Mouse (Mus musculus) forebrain, embryonic 14.5 days (tissue): Measurements from ENCODE around the gene Hist1h2bh. TPM values are rescaled to one million over a fixed set of nuclear protein-coding genes. Genes with fewer than 3 reads are reported as not detected.
"Not testable (repeated sequence)": the region's sequence is repeated elsewhere in the genome, so short reads cannot be mapped to it uniquely, and the experiment has no call there.

Source experiments
- ATAC-seq: fragments of 200-750 bp; cut with Nextera tagmentation; 2 replicates; pipeline ENCODE4 v1.8.0; 2017; ENCODE audit warnings: mild to moderate bottlenecking, moderate library complexity
- DNase-seq: peaks from one replicate; pipeline ENCODE4 v3.0.0-alpha.2; 2015; ENCODE audit warnings: low spot score
- H3K27ac ChIP-seq: fragments of 300-500 bp; sonication (generic); 2 replicates; pipeline ENCODE4 v1.5.1; 2014; ENCODE audit warnings: low read depth, mild to moderate bottlenecking, control low read depth, low read length, moderate library complexity
- H3K27me3 ChIP-seq: fragments of 300-500 bp; sonication (generic); replicated peaks from 2 replicates; pipeline ENCODE4 v1.6.1; 2014; ENCODE audit warnings: low read length, control low read depth, mixed read lengths; ENCODE audit not compliant: control insufficient read depth, insufficient read depth
- H3K36me3 ChIP-seq: fragments of 300-500 bp; sonication (generic); 2 replicates; pipeline ENCODE4 v1.6.1; 2014; ENCODE audit warnings: low read length, control low read depth; ENCODE audit not compliant: control insufficient read depth, insufficient read depth
- H3K4me1 ChIP-seq: fragments of 300-500 bp; sonication (generic); 2 replicates; pipeline ENCODE4 v1.6.1; 2014; ENCODE audit warnings: antibody characterized with exemption, low read length, control low read depth; ENCODE audit not compliant: control insufficient read depth, insufficient read depth
- H3K4me2 ChIP-seq: fragments of 300-500 bp; sonication (generic); 2 replicates; pipeline ENCODE4 v1.6.1; 2014; ENCODE audit warnings: mild to moderate bottlenecking, control low read depth, low read length
- H3K4me3 ChIP-seq: fragments of 300-500 bp; sonication (generic); 2 replicates; pipeline ENCODE4 v1.5.1; 2014; ENCODE audit warnings: low read depth, low read length, control low read depth
- H3K9ac ChIP-seq: fragments of 300-500 bp; sonication (generic); 2 replicates; pipeline ENCODE4 v1.6.1; 2014; ENCODE audit warnings: mild to moderate bottlenecking, low read length, control low read depth, moderate library complexity
- H3K9me3 ChIP-seq: fragments of 300-500 bp; sonication (generic); replicated peaks from 2 replicates; pipeline ENCODE4 v1.6.1; 2016; ENCODE audit warnings: low read length, control low read depth, mixed read lengths; ENCODE audit not compliant: control insufficient read depth
- WGBS: fragments of 180-500 bp; shearing (Covaris S2); extraction: QIAGEN DNeasy Blood & Tissue Kit; methylation state at CpG from one replicate; pipeline ENCODE4 v1.1.7; 2014; 5-methylcytosine and 5-hydroxymethylcytosine counted together
- polyA plus RNA-seq: library from polyadenylated mRNA; unstranded; fragments of >200 nt; fragmentation: Nextera tagmentation; extraction: Ambion mirVana; gene quantifications from 2 replicates; pipeline ENCODE4 v1.2.1, GENCODE M21; 2014

Hist1h2bh gene
- polyA plus RNA-seq, 1 experiment from 2014 or later = 0.30 TPM

- Histone ChIP-seq H3K9ac (peak within 1 kb of the TSS; percentile 68), H3K4me1 (peaks cover 23% of the 10 kb centered on the region), H3K27ac (peak within 1 kb of the TSS; percentile 95), H3K4me2 (peak within 1 kb of the TSS; percentile 59), H3K4me3 (peak within 1 kb of the TSS; percentile 43)
- 0% methylated on average over 35 of the region's 62 CpGs for WGBS
- not testable (repeated sequence) for H3K36me3 ChIP-seq, H3K9me3 ChIP-seq, H3K27me3 ChIP-seq
- DNase-seq = peak; percentile 99
- peak; percentile 87 for ATAC-seq
Observed at GRCm38 (mm10) chr13:23535137-23536075, 7.8 kb downstream of the Hist1h2bh start, which contains the start of gene Hist1h3g. Gene Hist1h3g, plus strand, starts transcription at chr13:23535422.

DNA sequence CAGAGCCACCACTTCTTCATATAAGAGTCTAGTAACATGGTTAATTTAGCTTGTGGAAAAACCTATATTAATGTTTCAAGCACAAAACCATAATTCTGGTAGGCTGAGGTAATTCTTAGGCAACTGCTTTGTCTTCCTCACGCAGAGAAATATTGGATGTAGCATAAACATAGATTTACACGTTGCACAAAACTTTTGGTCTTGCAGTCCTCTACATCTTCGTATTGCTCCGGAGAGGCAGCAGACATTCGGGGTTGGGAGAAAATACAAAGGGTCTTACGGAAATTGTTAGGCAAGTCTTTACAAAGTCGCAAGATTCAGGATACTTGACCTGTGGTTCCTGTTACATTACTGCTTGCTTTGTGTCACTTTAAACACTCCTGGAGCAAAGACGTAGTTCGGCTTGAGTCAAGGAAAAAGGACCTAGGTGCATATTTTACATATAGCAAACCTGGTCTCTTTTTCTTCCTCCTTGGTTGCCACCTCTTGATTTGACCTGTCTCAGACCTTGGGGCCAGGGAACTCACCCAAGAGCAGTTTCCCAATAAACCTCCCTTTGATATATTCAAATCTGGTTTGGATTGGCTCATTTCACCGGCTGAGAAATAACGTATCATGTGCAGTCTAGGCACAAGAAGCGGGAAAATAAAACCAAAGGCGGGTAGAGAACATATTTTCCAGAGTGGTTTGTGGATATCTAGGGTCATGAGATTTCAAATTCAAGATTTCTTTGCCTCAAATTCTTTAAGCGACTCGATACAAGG lies 8.6 kb downstream of the Hist1h2bh start:
- ATAC-seq (no peak), DNase-seq (no peak)
- under 1% methylated on average over 15 of the region's 15 CpGs for WGBS

DNA sequence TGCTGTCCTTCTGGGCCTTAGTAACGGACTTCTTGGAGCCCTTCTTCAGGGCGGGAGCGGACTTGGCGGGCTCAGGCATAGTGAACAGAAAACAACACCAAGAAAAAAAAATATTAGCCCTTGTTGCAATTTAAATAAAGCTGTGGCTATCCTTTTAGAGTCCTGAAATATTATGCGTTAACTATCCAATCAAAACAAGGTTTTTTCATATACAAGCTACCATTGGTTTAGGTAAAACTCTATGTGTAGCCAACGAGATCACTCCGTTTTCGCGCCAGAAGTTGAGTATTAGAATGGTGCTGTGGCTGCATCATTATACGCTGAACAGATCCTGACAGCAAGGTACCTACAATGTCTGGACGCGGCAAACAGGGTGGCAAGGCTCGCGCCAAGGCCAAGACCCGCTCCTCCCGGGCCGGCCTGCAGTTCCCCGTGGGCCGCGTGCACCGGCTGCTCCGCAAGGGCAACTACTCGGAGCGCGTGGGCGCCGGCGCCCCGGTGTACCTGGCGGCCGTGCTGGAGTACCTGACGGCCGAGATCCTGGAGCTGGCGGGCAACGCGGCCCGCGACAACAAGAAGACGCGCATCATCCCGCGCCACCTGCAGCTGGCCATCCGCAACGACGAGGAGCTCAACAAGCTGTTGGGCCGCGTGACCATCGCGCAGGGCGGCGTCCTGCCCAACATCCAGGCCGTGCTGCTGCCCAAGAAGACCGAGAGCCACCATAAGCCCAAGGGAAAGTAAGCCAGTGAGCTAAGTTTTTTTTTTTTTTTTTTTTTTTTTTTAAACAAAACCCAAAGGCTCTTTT lies 9.4 kb downstream of the Hist1h2bh start, which contains the start of gene Hist1h2af:
Gene Hist1h2af (plus strand): TSS at position 347 of the 808 bp plus-strand sequence.
- DNase-seq = peak; percentile 98
- ATAC-seq = peak; percentile 43
- under 1% methylated on average over 25 of the region's 53 CpGs for WGBS
- H3K27ac ChIP-seq = peak within 1 kb of the TSS; percentile 95
- peak within 1 kb of the TSS; percentile 59 for H3K4me2 ChIP-seq
- peak within 1 kb of the TSS; percentile 43 for H3K4me3 ChIP-seq
- H3K27me3 ChIP-seq, H3K9me3 ChIP-seq, H3K36me3 ChIP-seq: not testable (repeated sequence)
- peak within 1 kb of the TSS; percentile 78 for H3K9ac ChIP-seq
- peaks cover 29% of the 10 kb centered on the region for H3K4me1 ChIP-seq

More for the DNA sequence above, 8.6 kb downstream of the Hist1h2bh start:
- Histone ChIP-seq H3K27me3 (no peaks in the 10 kb centered on the region), H3K36me3 (no peaks in the 10 kb centered on the region), H3K4me3 (peak overlapping the region; percentile 43), H3K4me1 (peaks cover 26% of the 10 kb centered on the region), H3K4me2 (peak overlapping the region; percentile 59), H3K9me3 (no peaks in the 10 kb centered on the region), H3K27ac (peak overlapping the region; percentile 95), H3K9ac (peak overlapping the region; percentile 60)

DNA sequence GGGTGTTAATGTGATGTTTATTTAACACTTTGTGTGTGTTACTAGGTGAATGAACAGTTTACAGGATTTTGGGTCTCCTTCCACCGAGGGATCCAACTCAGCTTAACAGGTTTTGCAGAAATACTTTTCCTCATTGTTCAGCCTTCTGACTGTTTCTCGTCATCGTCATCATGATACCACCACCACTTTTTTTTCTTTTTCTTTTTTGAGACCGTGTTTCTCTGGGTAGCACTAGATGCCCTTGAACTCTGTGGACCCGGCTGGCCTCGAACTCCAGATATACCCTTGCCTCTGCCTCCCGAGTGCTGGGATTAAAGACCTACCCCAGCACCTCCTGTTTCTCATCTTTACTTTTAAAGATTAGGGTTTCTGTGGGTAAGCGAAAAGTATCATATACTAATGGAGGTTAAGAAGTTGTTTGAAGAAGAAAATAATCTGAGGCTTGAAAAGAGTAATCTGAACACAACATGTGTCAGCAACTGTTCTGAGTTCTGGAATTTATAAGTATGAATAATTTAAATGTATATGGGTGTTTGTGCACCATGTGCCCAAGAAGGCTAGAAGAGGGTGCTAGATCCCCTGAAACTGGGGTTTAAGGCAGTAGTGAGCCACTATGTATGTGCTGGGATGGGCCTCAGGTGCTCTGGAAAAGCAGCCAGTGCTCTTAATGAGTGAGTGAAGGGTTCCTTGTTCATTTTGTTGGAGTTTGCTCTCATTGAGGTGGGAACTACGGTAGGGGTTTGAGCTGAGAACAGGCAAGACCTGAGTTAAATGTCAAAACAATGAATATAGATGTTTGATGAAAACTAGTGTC lies 10.7 kb downstream of the Hist1h2bh start:
- Histone ChIP-seq H3K36me3 (no peaks in the 10 kb centered on the region), H3K4me1 (peaks cover 29% of the 10 kb centered on the region), H3K4me2 (peak overlapping the region; percentile 59), H3K9me3 (no peaks in the 10 kb centered on the region), H3K27ac (peak overlapping the region; percentile 95), H3K4me3 (peak overlapping the region; percentile 43), H3K9ac (peak overlapping the region; percentile 78), H3K27me3 (no peaks in the 10 kb centered on the region)
- ATAC-seq = no peak
- no peak for DNase-seq
- 13% methylated on average over 9 of the region's 9 CpGs for WGBS

GRCm38 (mm10) chr13:23530901-23531875 lies 12.0 kb downstream of the Hist1h2bh start, which contains the start of gene Hist1h4h:
Gene Hist1h4h, plus strand, starts transcription at chr13:23531050.
- H3K27me3 ChIP-seq = no peaks in the 10 kb centered on the region
- under 1% methylated on average over 48 of the region's 70 CpGs for WGBS
- H3K4me1 ChIP-seq = peaks cover 23% of the 10 kb centered on the region

GRCm38 (mm10) chr13:23530181-23530900 lies 12.9 kb downstream of the Hist1h2bh start:
- peak overlapping the region; percentile 43 for H3K4me3 ChIP-seq
- H3K27me3 ChIP-seq = no peaks in the 10 kb centered on the region
- H3K9me3 ChIP-seq = no peaks in the 10 kb centered on the region
- WGBS = under 1% methylated on average over 20 of the region's 20 CpGs
- DNase-seq (peak; percentile 75), ATAC-seq (no peak)
- H3K4me1 ChIP-seq = peaks cover 22% of the 10 kb centered on the region
- peak overlapping the region; percentile 59 for H3K4me2 ChIP-seq
- H3K27ac ChIP-seq = peak overlapping the region; percentile 95
- H3K36me3 ChIP-seq = no peaks in the 10 kb centered on the region
- peak overlapping the region; percentile 78 for H3K9ac ChIP-seq

More at GRCm38 (mm10) chr13:23530901-23531875, 12.0 kb downstream of the Hist1h2bh start, which contains the start of gene Hist1h4h:
- no peaks in the 10 kb centered on the region for H3K36me3 ChIP-seq
- no peaks in the 10 kb centered on the region for H3K9me3 ChIP-seq
- peak; percentile 99 for DNase-seq
- peak within 1 kb of the TSS; percentile 43 for H3K4me3 ChIP-seq
- H3K9ac ChIP-seq = peak within 1 kb of the TSS; percentile 78
- peak; percentile 80 for ATAC-seq
- H3K27ac ChIP-seq = peak within 1 kb of the TSS; percentile 95
- H3K4me2 ChIP-seq = peak within 1 kb of the TSS; percentile 59
